Mouse (Mus musculus): ENCODE results near the gene Olfr221. TPM values are rescaled to one million over a fixed set of nuclear protein-coding genes. Genes with fewer than 3 reads are reported as not detected.

Gene Olfr221
- total RNA-seq, 4 experiments from 2014 or later = not detected

DNA sequence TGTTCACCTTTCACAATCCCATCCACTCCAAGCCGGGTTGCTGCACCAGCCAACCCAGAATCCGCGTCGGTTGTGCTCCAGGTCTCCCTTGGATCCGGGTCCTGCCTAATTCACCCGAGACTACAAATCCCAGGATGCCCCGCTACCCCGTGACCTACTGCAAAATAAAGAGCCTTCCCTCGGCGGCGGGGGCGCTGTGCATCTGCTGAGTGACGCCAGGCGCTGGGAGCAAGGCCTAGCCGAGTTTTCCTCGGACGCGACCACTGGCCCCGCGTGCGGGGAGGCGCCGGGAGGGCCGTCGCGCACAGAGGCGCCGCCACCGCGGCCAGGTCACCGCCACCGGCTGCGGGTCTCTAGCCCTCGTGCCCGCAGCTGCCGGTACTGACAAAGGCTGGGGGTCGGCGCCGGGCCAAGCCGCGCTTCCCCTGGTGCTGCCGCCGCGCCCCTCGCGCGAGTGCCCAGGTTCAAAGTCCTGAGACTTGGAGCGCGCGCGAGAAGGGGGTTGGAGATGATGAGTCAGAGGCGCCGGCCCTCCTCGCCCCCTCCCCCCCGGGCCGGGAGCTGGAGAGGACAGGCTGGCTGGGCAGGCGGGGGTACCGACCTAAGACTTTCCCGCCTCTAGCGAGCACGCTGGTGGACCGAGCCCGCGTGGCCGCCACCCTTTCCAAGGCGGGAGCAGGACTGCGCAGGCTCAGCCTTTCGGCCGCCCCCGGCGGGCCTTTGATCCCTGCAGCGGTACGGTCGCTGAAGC is 22.5 kb downstream of the Olfr221 start:
- DNase-seq (ENCODE audit: low spot score in 2 of 2) = peak; percentile 95 to 98

- DNase-seq (ENCODE audit: low spot score in 2 of 2) = no peak
Observed at GRCm38 (mm10) chr14:52019051-52019589, 23.1 kb downstream of the Olfr221 start.

DNA sequence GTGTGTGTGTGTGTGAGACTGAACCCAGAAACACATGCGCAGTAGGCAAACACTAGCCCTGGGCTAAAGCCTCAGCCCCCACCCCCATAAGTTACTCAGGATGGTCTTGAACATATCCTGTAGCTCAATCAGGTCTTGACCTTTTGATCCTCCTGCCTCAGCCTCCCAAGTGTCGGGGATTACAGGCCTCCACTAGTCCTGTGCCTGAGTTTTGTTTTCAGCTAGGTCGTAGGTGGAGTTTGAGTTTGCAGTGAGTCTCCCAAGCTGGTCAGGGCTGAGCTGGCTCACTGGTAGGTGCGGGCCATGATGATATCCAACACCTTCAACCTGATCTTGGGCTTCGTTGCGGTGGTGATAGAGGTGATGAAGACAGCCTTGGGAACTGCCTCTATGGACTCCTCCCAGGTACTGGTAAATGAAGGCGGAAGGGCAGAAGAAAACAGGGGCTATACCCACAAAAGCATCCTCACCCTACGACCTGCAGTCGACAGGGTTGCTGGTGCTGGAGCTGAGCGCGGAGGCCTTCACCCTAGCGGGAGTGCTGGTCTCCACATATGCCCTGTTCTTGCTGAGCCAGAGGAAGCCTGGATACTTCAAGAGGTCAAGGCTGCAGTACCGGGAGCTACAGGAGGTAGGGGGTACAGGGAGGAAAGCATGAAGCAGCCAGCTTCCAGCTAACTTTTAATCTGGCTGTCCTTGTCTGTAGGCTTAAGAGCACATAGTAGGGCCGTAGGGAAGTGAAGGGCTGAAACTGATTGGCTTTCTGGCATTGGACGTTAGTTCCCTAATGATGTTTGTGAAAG is 23.8 kb downstream of the Olfr221 start:
- DNase-seq (ENCODE audit: low spot score in 2 of 2) = no peak

GRCm38 (mm10) chr14:52017662-52018061 is 24.6 kb downstream of the Olfr221 start:
- no peak for DNase-seq (ENCODE audit: low spot score in 2 of 2)

GRCm38 (mm10) chr14:52016625-52017405 is 25.4 kb downstream of the Olfr221 start:
- no peak for DNase-seq (ENCODE audit: low spot score in 2 of 2)

DNA sequence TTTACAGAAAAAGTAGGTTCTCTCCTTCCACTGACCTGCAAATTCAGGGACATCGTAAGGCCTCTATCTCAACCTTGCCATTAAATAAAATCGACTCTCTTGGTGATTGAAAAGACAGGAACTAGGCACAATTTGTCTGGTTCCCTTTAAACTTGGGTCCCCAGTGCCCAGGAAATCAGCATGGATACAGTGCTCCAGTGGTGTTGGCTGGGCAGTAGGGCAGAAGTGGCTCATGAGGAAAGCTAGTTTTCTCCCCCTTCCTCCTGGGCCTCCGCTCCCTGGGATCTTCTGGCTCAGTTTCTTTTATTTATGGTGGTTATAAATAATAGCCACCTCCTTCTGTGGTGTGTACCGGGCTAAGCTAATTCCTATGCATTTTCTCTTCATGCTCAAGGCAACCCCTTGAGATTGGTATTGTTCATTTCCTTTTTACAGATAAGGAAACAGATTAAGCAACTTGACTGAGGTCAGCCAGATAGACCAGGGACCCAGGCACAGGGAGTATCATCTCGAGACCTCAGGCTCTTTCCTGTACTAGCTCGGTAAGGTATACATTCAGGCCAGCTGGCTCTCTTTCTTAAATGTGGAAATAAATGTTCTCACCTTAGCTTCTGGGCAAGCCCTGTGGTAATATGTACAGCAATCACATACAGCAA is 26.7 kb downstream of the Olfr221 start, which contains the start of gene Tmem253:
Gene Tmem253, plus strand, starts transcription at position 214 of the 656 bp plus-strand sequence.
- no peak for DNase-seq (ENCODE audit: low spot score in 2 of 2)

- DNase-seq (ENCODE audit: low spot score in 2 of 2) = no peak
Observed at GRCm38 (mm10) chr14:52014761-52015311, 27.4 kb downstream of the Olfr221 start.

GRCm38 (mm10) chr14:52014271-52014760 is 27.9 kb downstream of the Olfr221 start:
- DNase-seq (ENCODE audit: low spot score in 2 of 2) = no peak

GRCm38 (mm10) chr14:52013771-52014219 is 28.5 kb downstream of the Olfr221 start:
- DNase-seq (ENCODE audit: low spot score in 2 of 2) = no peak

DNA sequence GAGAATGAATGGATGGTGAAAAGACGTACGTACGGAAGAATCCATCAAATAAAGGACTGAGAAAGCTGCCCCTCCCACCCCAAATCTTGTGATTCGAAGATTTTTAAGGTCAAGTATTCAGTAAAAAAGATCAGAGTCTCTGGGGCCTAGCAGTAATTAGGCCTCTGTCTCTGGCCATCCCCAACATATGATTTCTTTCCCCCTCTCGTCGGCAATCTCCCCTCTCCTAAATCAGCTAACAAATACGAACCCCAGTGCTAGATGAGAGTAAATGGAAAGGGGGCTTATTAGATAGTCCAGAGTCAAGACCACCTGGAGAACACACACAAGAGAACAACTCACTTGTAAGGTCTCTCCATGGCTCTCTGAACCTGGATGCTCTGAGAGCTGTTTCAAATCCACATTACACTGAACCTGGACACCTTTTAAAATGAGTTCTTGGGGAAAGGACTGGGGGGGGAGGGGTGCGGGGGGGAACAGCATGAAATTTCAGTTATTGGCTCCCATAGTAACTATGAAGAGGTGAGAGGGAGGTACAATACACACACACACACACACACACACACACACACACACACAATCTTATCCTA is 29.1 kb downstream of the Olfr221 start:
- DNase-seq (ENCODE audit: low spot score in 2 of 2) = no peak

- DNase-seq (ENCODE audit: low spot score in 2 of 2) = no peak
Observed at GRCm38 (mm10) chr14:52012553-52012952, 29.7 kb downstream of the Olfr221 start.

- peak in 1 of 2 experiments; percentile 65 for DNase-seq (ENCODE audit: low spot score in 2 of 2)
Observed at GRCm38 (mm10) chr14:52012085-52012484, 30.2 kb downstream of the Olfr221 start.

DNA sequence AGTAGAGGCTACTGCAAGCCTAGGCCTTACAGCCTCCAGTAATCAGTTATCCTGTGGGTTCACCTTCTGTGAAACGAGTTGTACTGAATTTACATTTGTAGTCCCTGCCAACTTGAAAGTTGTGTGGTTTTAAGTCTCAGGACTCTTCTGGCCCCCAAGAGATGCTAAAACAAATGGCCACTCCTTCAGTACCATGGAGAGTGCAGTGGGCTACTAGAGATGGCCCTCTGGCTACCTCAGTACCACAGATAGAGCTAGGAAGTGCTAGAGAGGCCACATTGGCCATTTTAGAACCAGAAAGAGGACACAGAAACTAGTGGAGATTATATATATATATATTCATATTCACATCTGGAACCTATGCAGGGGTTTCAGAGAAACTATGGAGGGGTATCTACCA is 30.6 kb downstream of the Olfr221 start:
- DNase-seq (ENCODE audit: low spot score in 2 of 2) = no peak

GRCm38 (mm10) chr14:52010446-52011111 is 31.7 kb downstream of the Olfr221 start:
- no peak for DNase-seq (ENCODE audit: low spot score in 2 of 2)

DNA sequence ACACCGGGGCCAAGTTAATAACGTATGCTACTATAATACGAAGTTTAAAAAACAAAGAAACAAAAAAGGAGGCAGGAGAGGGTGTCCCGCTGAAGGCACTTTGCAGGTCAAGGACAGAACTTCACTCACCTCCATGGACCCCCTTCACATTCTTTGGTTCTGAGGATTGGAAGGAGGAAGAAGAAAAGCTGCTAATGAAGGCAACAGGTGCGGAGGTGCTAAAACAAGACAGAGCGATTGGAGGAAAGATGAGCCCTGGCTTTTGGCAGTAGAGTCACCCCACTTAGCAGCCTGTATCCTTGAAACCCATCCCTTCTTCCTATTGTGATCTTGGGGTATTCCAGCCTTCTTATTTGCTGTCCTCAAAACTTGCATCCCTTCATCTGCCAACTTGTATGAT is 32.4 kb downstream of the Olfr221 start:
- DNase-seq (ENCODE audit: low spot score in 2 of 2) = no peak

DNA sequence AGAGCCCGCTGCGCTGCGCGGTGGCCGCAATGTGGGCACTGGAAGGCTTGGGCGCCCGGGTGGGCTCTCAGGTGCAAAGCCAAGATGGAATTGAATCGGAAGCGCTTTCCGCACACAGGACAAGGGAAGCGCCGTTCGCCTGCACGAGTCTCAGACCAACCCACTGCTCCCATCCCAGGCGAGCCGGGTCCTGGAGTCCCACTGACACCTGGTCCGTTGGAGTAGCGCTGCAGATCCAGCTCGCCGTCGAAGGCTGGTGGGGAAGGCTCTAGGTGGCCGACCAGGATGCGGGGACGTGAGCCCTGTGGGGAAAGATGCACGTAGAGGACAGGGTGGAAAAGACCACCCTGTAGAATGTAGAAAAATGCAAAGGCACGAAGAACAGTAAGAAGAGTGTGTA is 32.9 kb downstream of the Olfr221 start:
- no peak for DNase-seq (ENCODE audit: low spot score in 2 of 2)

DNA sequence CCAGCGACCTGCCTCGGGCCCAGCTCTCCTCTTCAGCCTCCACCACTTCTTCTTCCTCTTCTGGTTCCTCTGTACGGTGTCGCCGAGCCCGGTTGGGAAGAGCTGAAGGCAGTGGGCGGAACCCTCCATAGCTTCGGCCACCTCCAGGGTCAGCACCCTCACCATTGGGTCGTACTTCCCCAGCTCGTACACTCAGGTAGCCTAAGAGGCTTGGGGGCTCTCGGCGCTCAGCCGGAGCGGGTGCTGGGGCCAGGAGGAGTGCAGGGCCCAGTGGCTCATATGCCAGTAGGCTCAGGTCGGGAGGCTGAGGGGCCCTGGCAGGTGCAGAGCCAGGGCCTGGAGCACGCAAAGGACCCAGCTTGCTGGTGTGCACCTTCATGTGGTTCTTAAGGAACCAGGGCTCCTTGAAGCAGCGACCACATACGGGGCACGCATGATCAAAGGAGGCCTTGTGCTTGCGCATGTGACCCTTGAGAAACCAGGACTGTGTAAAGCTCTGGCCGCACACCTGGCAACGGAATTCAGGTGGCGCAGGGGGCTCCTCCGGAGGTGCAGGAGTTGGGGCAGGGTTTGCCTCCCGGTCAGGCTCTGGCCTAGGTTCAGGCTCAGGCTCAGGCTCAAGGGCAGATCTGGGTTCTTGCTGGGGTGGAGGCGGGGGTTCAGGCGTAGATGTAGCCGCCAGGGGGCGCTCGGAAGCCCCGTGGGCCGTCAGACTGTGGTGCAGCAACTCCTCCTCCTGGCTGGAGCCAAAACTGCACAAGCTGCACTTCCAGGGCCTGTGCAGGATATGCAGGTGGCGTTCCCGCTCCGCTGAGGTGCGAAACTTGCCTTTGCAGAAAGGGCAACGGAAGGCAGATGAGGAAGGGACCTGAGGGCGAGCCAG is 33.7 kb downstream of the Olfr221 start:
- peak; percentile 82 to 83 for DNase-seq (ENCODE audit: low spot score in 2 of 2)

GRCm38 (mm10) chr14:52006771-52007170 is 35.5 kb downstream of the Olfr221 start:
- no peak for DNase-seq (ENCODE audit: low spot score in 2 of 2)

All from left cerebral cortex, adult 8-10 months (tissue).